Mouse (Mus musculus): Measurements from ENCODE around the gene Icam1.

DNA sequence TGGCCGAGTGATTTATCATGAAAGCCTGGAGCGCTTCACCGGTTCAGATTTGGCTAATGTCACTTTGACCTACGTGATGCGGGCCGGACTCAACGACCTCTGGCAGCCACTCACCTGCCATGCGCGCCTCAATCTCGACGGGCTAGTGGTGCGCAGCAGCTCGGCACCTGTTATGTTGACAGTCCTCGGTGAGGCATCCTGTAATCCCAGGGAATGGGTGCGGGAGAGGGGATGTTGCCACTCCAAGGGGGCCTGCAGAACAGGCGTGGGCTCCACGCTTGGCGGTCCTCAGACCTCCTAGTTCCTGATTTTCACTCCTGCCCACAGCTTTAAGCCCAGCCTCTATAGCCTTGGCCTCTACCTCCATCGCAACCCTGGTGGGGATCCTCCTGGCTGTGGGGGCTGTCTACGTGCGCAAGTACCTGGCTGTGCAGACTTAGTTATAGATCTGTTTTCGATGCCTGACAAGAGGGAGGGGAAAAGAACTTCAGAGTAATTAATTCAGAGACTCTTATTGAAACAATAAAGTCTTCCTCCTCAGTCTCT, 14.3 kb downstream of the Icam1 start:
- TF ChIP-seq CTCF (IDR thresholded peaks at IDR 0.05; ENCODE audit: control insufficient read depth, insufficient read depth, insufficient read length) (no peak), CEBPB (IDR thresholded peaks at IDR 0.05; ENCODE audit: low read depth) (no peak), MAX (IDR thresholded peaks at IDR 0.05) (no peak), MYOG (IDR thresholded peaks at IDR 0.05; ENCODE audit: control insufficient read depth, extremely low read depth, insufficient read length) (no peak)

Data from C2C12 (cell line).